Mouse (Mus musculus) limb, embryonic 11.5 days (tissue): Measurements from ENCODE around the gene Neurl1b. TPM values are rescaled to one million over a fixed set of nuclear protein-coding genes. Genes with fewer than 3 reads are reported as not detected.

ENCODE experiments used
- ATAC-seq: fragments of 200-750 bp; cut with Nextera tagmentation; 2 replicates; pipeline ENCODE4 v1.8.0; 2017; ENCODE audit warnings: low read depth; ENCODE audit not compliant: insufficient number of reproducible peaks, low FRiP score, low TSS enrichment
- DNase-seq: peaks from one replicate; pipeline ENCODE4 v3.0.0-alpha.2; 2015; ENCODE audit warnings: low spot score
- H3K27ac ChIP-seq: fragments of 300-500 bp; sonication (generic); replicated peaks from 2 replicates; pipeline ENCODE4 v1.5.1; 2014; ENCODE audit warnings: low read depth, mild to moderate bottlenecking, low read length
- H3K27me3 ChIP-seq: fragments of 300-500 bp; sonication (generic); 2 replicates; pipeline ENCODE4 v1.6.1; 2014; ENCODE audit warnings: mild to moderate bottlenecking, low read length, mixed read lengths; ENCODE audit not compliant: control insufficient read depth, insufficient read depth
- H3K36me3 ChIP-seq: fragments of 300-500 bp; sonication (generic); 2 replicates; pipeline ENCODE4 v1.6.1; 2014; ENCODE audit warnings: mild to moderate bottlenecking, low read length, moderate library complexity, mixed read lengths; ENCODE audit not compliant: control insufficient read depth, insufficient read depth
- H3K4me1 ChIP-seq: fragments of 300-500 bp; sonication (generic); 2 replicates; pipeline ENCODE4 v1.6.1; 2014; ENCODE audit warnings: low read length, mixed read lengths; ENCODE audit not compliant: control insufficient read depth, insufficient read depth
- H3K4me2 ChIP-seq: fragments of 300-500 bp; sonication (generic); 2 replicates; pipeline ENCODE4 v1.6.1; 2014; ENCODE audit warnings: low read depth, mild to moderate bottlenecking, moderate library complexity; ENCODE audit not compliant: severe bottlenecking
- H3K4me3 ChIP-seq: fragments of 300-500 bp; sonication (generic); 2 replicates; pipeline ENCODE4 v1.5.1; 2014; ENCODE audit warnings: low read depth, low read length
- H3K9ac ChIP-seq: fragments of 300-500 bp; sonication (generic); 2 replicates; pipeline ENCODE4 v1.6.1; 2014; ENCODE audit warnings: mild to moderate bottlenecking, low read length
- H3K9me3 ChIP-seq: fragments of 300-500 bp; sonication (generic); 2 replicates; pipeline ENCODE4 v1.6.1; 2016; ENCODE audit warnings: low read length; ENCODE audit not compliant: control insufficient read depth
- WGBS: fragments of 180-500 bp; shearing (Covaris S2); extraction: QIAGEN DNeasy Blood & Tissue Kit; methylation state at CpG from one replicate; pipeline ENCODE4 v1.1.7; 2014; 5-methylcytosine and 5-hydroxymethylcytosine counted together
- polyA plus RNA-seq: library from polyadenylated mRNA; unstranded; fragments of >200 nt; fragmentation: Nextera tagmentation; extraction: Ambion mirVana; gene quantifications from 2 replicates; pipeline ENCODE4 v1.2.1, GENCODE M21; 2014

The Neurl1b gene
- polyA plus RNA-seq, 1 experiment from 2014 or later: 0.21 TPM

- Histone ChIP-seq H3K27me3 (peaks cover 18% of the 10 kb centered on the region), H3K4me2 (no peak overlapping the region), H3K9me3 (no peaks in the 10 kb centered on the region), H3K4me3 (no peak overlapping the region), H3K36me3 (no peaks in the 10 kb centered on the region), H3K27ac (no peak overlapping the region), H3K4me1 (no peaks in the 10 kb centered on the region), H3K9ac (no peak overlapping the region)
- no peak for DNase-seq
- 50% methylated on average over 11 of the region's 11 CpGs for WGBS
- ATAC-seq: no peak
Observed at GRCm38 (mm10) chr17:26433295-26433694, 18.7 kb downstream of the Neurl1b start.

GRCm38 (mm10) chr17:26437089-26437815 is 22.6 kb downstream of the Neurl1b start:
- H3K27me3 ChIP-seq: peaks cover 34% of the 10 kb centered on the region
- 91% methylated on average over 14 of the region's 14 CpGs for WGBS
- H3K9ac ChIP-seq: no peak overlapping the region

GRCm38 (mm10) chr17:26439001-26439400 is 24.4 kb downstream of the Neurl1b start:
- WGBS: 8% methylated on average over 51 of the region's 52 CpGs
- peak overlapping the region; percentile 51 for H3K4me2 ChIP-seq
- H3K27ac ChIP-seq: no peak overlapping the region
- H3K9ac ChIP-seq: peak overlapping the region; percentile 37; the same call in 1 of the 2 replicates
- H3K9me3 ChIP-seq: no peaks in the 10 kb centered on the region
- ATAC-seq (no peak), DNase-seq (peak; percentile 41)
- 0 out of 2 replicates have a peak, but pooled peaks cover 3% of the 10 kb centered on the region for H3K4me1 ChIP-seq
- H3K27me3 ChIP-seq: peaks cover 34% of the 10 kb centered on the region
- H3K36me3 ChIP-seq: no peaks in the 10 kb centered on the region
- peak overlapping the region; percentile 29; the same call in 1 of the 2 replicates for H3K4me3 ChIP-seq

More at GRCm38 (mm10) chr17:26437089-26437815, 22.6 kb downstream of the Neurl1b start:
- H3K4me2 ChIP-seq: no peak overlapping the region
- 0 out of 2 replicates have a peak, but pooled peaks cover 3% of the 10 kb centered on the region for H3K4me1 ChIP-seq
- H3K27ac ChIP-seq: no peak overlapping the region
- no peaks in the 10 kb centered on the region for H3K36me3 ChIP-seq
- DNase-seq (no peak), ATAC-seq (no peak)
- no peak overlapping the region for H3K4me3 ChIP-seq
- no peaks in the 10 kb centered on the region for H3K9me3 ChIP-seq

GRCm38 (mm10) chr17:26441024-26441423 is 26.4 kb downstream of the Neurl1b start:
- H3K36me3 ChIP-seq: no peaks in the 10 kb centered on the region
- H3K9ac ChIP-seq: no peak overlapping the region
- no peak overlapping the region for H3K27ac ChIP-seq
- H3K4me2 ChIP-seq: no peak overlapping the region
- WGBS: 90% methylated on average over 10 of the region's 10 CpGs
- no peaks in the 10 kb centered on the region for H3K9me3 ChIP-seq
- ATAC-seq (no peak), DNase-seq (no peak)
- no peak overlapping the region for H3K4me3 ChIP-seq
- H3K27me3 ChIP-seq: peaks cover 32% of the 10 kb centered on the region
- H3K4me1 ChIP-seq: 0 out of 2 replicates have a peak, but pooled peaks cover 3% of the 10 kb centered on the region

- Histone ChIP-seq H3K27ac (no peak overlapping the region), H3K36me3 (no peaks in the 10 kb centered on the region), H3K4me1 (0 out of 2 replicates have a peak, but pooled peaks cover 3% of the 10 kb centered on the region), H3K4me2 (no peak overlapping the region), H3K9ac (no peak overlapping the region), H3K9me3 (no peaks in the 10 kb centered on the region), H3K4me3 (no peak overlapping the region), H3K27me3 (peaks cover 31% of the 10 kb centered on the region)
- 81% methylated on average over 6 of the region's 6 CpGs for WGBS
- DNase-seq (no peak), ATAC-seq (no peak)
Observed at GRCm38 (mm10) chr17:26442197-26442596, 27.6 kb downstream of the Neurl1b start.

GRCm38 (mm10) chr17:26443865-26444264 is 29.2 kb downstream of the Neurl1b start:
- no peak for DNase-seq
- no peak for ATAC-seq
- no peak overlapping the region for H3K4me3 ChIP-seq
- H3K4me2 ChIP-seq: no peak overlapping the region
- H3K4me1 ChIP-seq: 0 out of 2 replicates have a peak, but pooled peaks cover 2% of the 10 kb centered on the region
- H3K9me3 ChIP-seq: no peaks in the 10 kb centered on the region
- no peaks in the 10 kb centered on the region for H3K36me3 ChIP-seq
- H3K27ac ChIP-seq: no peak overlapping the region
- peaks cover 15% of the 10 kb centered on the region for H3K27me3 ChIP-seq
- no peak overlapping the region for H3K9ac ChIP-seq
- 66% methylated on average over 4 of the region's 4 CpGs for WGBS

GRCm38 (mm10) chr17:26449472-26449871 is 34.8 kb downstream of the Neurl1b start:
- no peak overlapping the region for H3K4me2 ChIP-seq
- H3K27me3 ChIP-seq: no peaks in the 10 kb centered on the region
- no peak for DNase-seq
- H3K36me3 ChIP-seq: no peaks in the 10 kb centered on the region
- H3K9ac ChIP-seq: no peak overlapping the region
- no peak overlapping the region for H3K27ac ChIP-seq
- no peak overlapping the region for H3K4me3 ChIP-seq
- H3K4me1 ChIP-seq: no peaks in the 10 kb centered on the region
- no peak for ATAC-seq
- no peaks in the 10 kb centered on the region for H3K9me3 ChIP-seq
- 70% methylated on average over 3 of the region's 3 CpGs for WGBS

GRCm38 (mm10) chr17:26451651-26452295 is 37.1 kb downstream of the Neurl1b start:
- H3K27me3 ChIP-seq: no peaks in the 10 kb centered on the region
- H3K4me1 ChIP-seq: no peaks in the 10 kb centered on the region
- H3K36me3 ChIP-seq: no peaks in the 10 kb centered on the region
- H3K4me2 ChIP-seq: no peak overlapping the region
- DNase-seq: peak; percentile 67
- 28% methylated on average over 8 of the region's 8 CpGs for WGBS
- H3K9me3 ChIP-seq: no peaks in the 10 kb centered on the region
- H3K4me3 ChIP-seq: no peak overlapping the region
- no peak overlapping the region for H3K27ac ChIP-seq
- 0 out of 2 replicates have a peak overlapping the region, but pooled peaks have one; percentile 12 for H3K9ac ChIP-seq
- ATAC-seq: no peak
